Mouse (Mus musculus): Measurements from ENCODE around the gene Ifitm1.

DNA sequence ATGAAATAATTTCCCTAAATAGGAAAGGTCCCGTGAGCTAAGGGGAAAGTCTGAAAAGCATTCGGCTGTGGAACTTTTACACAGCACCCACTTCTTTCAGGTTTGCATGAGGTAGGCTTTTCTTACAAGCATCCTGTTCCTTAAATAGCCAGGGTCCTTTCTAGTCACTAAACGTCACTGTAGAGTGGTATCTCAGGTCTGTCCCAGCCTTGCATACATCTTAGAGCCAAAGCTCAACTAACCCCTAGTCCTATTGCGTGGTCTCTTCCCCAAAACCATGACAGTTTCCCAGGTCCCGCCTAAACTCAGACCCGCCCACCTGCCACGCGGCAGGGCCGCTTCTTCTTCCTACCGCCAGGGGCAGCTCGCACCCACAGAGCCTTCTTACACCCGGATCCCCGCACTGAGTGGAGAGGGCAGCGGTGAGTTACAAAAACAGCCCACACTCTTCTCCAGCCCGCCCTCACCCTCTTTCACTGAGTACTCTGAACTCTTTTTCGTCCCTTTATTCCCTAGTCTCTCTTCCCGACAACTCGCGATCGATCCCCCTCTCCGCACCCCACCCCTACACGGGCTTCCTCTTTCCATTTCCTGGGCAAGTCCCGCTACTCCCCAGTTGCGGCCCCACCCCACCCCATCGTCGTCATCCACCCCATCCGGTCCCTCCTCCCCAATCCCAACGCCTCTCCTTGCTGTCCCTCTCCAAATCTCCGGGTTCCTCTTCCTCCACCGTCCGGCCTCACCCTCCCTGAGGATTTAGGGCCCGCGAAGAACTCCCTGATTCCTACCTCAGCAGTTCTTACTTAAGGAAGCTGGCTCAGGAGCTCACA lies 25.6 kb upstream of the Ifitm1 start, which contains the start of gene Pgghg:
- TF ChIP-seq POLR2A (IDR thresholded peaks at IDR 0.05; ENCODE audit: borderline replicate concordance, control insufficient read depth, low read depth, low read length), result peak; percentile 65; the same call in 1 of the 2 replicates
- TF ChIP-seq CTCF (IDR thresholded peaks at IDR 0.05; ENCODE audit: control insufficient read depth, insufficient read depth, low read length), result peak; percentile 83

Measured in bone marrow, adult 2 months (tissue).